Mouse (Mus musculus) E14TG2a.4 (cell line): ENCODE data around the gene Prdm1.

Experiments
- H3K27me3 ChIP-seq: 2 replicates; pipeline ENCODE4 v1.6.1; 2014; ENCODE audit warnings: low read length, control low read depth; ENCODE audit not compliant: insufficient read depth
- H3K36me3 ChIP-seq: 2 replicates; pipeline ENCODE4 v1.6.1; 2014; ENCODE audit warnings: low read length, control low read depth; ENCODE audit not compliant: insufficient read depth
- H3K4me1 ChIP-seq: replicated peaks from 2 replicates; pipeline ENCODE4 v1.6.1; 2014; ENCODE audit warnings: low read depth, low read length, control low read depth
- H3K4me3 ChIP-seq: replicated peaks from 2 replicates; pipeline ENCODE4 v1.5.1; 2014; ENCODE audit warnings: mild to moderate bottlenecking, low read length
- H3K9me3 ChIP-seq: 2 replicates; pipeline ENCODE4 v1.6.1; 2014; ENCODE audit warnings: low read length, control low read depth
- CTCF ChIP-seq: conservative IDR thresholded peaks from 2 replicates; pipeline ENCODE4 v1.5.1; 2014; ENCODE audit warnings: low read length
- NANOG ChIP-seq: IDR thresholded peaks from 2 replicates; pipeline ENCODE4 v1.6.1; 2014; ENCODE audit warnings: borderline replicate concordance, low read length, mixed read lengths
- POU5F1 ChIP-seq: IDR thresholded peaks from 2 replicates; pipeline ENCODE4 v1.6.1; 2014; ENCODE audit warnings: low read length, borderline replicate concordance

Gene Prdm1

GRCm38 (mm10) chr10:44432235-44432634 lies 96.1 kb downstream of the Prdm1 start:
- Histone ChIP-seq H3K4me1 (peaks cover 68% of the 10 kb centered on the region), H3K36me3 (no peaks in the 10 kb centered on the region), H3K4me3 (0 out of 2 replicates have a peak overlapping the region, but pooled peaks have one; percentile 30), H3K9me3 (no peaks in the 10 kb centered on the region), H3K27me3 (0 out of 2 replicates have a peak, but pooled peaks cover 4% of the 10 kb centered on the region)
- TF ChIP-seq NANOG (no peak), CTCF (no peak), POU5F1 (no peak)

DNA sequence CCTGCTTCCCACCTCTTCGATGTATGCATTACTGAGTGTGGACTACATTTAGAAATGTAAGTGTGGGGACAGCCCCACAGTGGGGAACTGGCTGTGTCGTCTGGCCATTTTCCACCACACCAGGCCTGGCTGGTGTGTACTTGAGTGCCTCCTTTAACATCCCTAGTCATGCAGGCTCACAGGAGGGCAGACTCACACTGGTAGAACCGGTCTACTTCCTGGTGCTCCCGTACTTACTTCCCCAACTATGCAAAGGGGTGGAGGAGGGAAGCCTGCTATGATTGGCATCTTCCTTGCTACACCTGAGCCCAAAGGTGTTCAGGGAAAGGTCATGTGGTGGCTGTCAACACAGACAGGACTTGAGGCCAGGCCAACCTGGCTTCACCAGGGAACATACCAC lies 96.6 kb downstream of the Prdm1 start:
- Histone ChIP-seq H3K9me3 (no peaks in the 10 kb centered on the region), H3K27me3 (0 out of 2 replicates have a peak, but pooled peaks cover 4% of the 10 kb centered on the region), H3K4me1 (peaks cover 70% of the 10 kb centered on the region), H3K36me3 (no peaks in the 10 kb centered on the region), H3K4me3 (0 out of 2 replicates have a peak overlapping the region, but pooled peaks have one; percentile 30)
- TF ChIP-seq NANOG (no peak), POU5F1 (no peak), CTCF (no peak)

GRCm38 (mm10) chr10:44429177-44429888 lies 99.0 kb downstream of the Prdm1 start:
- TF ChIP-seq POU5F1 (no peak), CTCF (no peak), NANOG (no peak)
- Histone ChIP-seq H3K4me3 (no peak overlapping the region), H3K27me3 (0 out of 2 replicates have a peak, but pooled peaks cover 7% of the 10 kb centered on the region), H3K9me3 (no peaks in the 10 kb centered on the region), H3K36me3 (no peaks in the 10 kb centered on the region), H3K4me1 (peaks cover 68% of the 10 kb centered on the region)

DNA sequence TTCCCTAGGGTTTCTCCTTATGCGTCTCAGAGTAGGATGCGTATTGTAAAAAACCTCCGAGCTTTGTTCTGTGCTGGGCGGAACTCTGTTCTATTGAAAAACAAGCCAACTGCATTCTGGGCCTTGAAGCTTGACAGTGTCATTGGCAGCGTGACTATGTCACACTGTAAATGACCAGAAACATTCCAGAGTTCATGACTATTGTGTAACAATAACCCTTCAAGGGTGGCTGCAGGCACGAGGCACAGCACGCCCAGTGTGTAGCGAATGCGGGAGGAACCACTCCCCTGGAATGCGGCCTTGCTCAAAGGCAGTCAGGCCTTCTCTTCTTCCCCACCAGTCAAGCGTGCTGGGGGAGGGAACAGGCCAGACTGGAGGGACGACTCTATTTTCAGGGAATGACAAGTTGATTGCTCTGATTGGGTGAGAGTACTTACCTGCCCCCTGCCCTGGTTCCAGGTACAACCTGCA lies 100.4 kb downstream of the Prdm1 start:
- Histone ChIP-seq H3K4me1 (peaks cover 68% of the 10 kb centered on the region), H3K4me3 (no peak overlapping the region), H3K27me3 (0 out of 2 replicates have a peak, but pooled peaks cover 7% of the 10 kb centered on the region), H3K36me3 (no peaks in the 10 kb centered on the region), H3K9me3 (no peaks in the 10 kb centered on the region)
- TF ChIP-seq POU5F1 = no peak
- TF ChIP-seq CTCF = no peak
- TF ChIP-seq NANOG = 0 out of 2 replicates have a peak, but pooled peaks have one; percentile 22

GRCm38 (mm10) chr10:44427426-44427825 lies 100.9 kb downstream of the Prdm1 start:
- Histone ChIP-seq H3K4me1 (peaks cover 67% of the 10 kb centered on the region), H3K27me3 (0 out of 2 replicates have a peak, but pooled peaks cover 7% of the 10 kb centered on the region), H3K9me3 (no peaks in the 10 kb centered on the region), H3K36me3 (no peaks in the 10 kb centered on the region), H3K4me3 (no peak overlapping the region)
- TF ChIP-seq POU5F1 (no peak), CTCF (no peak), NANOG (no peak)

- TF ChIP-seq CTCF = no peak
- TF ChIP-seq NANOG = no peak
- no peak for TF ChIP-seq POU5F1
- 0 out of 2 replicates have a peak, but pooled peaks cover 7% of the 10 kb centered on the region for H3K27me3 ChIP-seq
- H3K4me3 ChIP-seq = no peak overlapping the region
- no peaks in the 10 kb centered on the region for H3K36me3 ChIP-seq
- H3K4me1 ChIP-seq = peaks cover 65% of the 10 kb centered on the region
- H3K9me3 ChIP-seq = no peaks in the 10 kb centered on the region
Measured at GRCm38 (mm10) chr10:44425013-44425412, 103.3 kb downstream of the Prdm1 start.

- H3K9me3 ChIP-seq = no peaks in the 10 kb centered on the region
- H3K36me3 ChIP-seq = no peaks in the 10 kb centered on the region
- H3K27me3 ChIP-seq = 0 out of 2 replicates have a peak, but pooled peaks cover 4% of the 10 kb centered on the region
- H3K4me3 ChIP-seq = no peak overlapping the region
- TF ChIP-seq CTCF = no peak
- no peak for TF ChIP-seq POU5F1
- no peak for TF ChIP-seq NANOG
- peaks cover 51% of the 10 kb centered on the region for H3K4me1 ChIP-seq
Measured at GRCm38 (mm10) chr10:44421896-44422295, 106.4 kb downstream of the Prdm1 start.

GRCm38 (mm10) chr10:44420211-44420610 lies 108.1 kb downstream of the Prdm1 start:
- H3K36me3 ChIP-seq = no peaks in the 10 kb centered on the region
- 0 out of 2 replicates have a peak, but pooled peaks cover 4% of the 10 kb centered on the region for H3K27me3 ChIP-seq
- peaks cover 55% of the 10 kb centered on the region for H3K4me1 ChIP-seq
- no peak overlapping the region for H3K4me3 ChIP-seq
- H3K9me3 ChIP-seq = no peaks in the 10 kb centered on the region
- TF ChIP-seq POU5F1 (no peak), CTCF (no peak), NANOG (no peak)

- peaks cover 7% of the 10 kb centered on the region; the same call in 1 of the 2 replicates for H3K9me3 ChIP-seq
- H3K4me3 ChIP-seq = no peak overlapping the region
- H3K4me1 ChIP-seq = peaks cover 49% of the 10 kb centered on the region
- H3K36me3 ChIP-seq = no peaks in the 10 kb centered on the region
- TF ChIP-seq POU5F1 (no peak), CTCF (no peak), NANOG (no peak)
- H3K27me3 ChIP-seq = no peaks in the 10 kb centered on the region
Measured at GRCm38 (mm10) chr10:44418901-44419300, 109.4 kb downstream of the Prdm1 start.
